Mouse (Mus musculus) G1E (cell line): Measurements from ENCODE around the gene Sulf2.

ENCODE experiments used
- CTCF ChIP-seq: IDR thresholded peaks from 2 replicates; pipeline ENCODE4 v1.5.1; 2012; ENCODE audit warnings: low read depth, low read length, inconsistent platforms, mixed read lengths
- GATA2 ChIP-seq: IDR thresholded peaks from 2 replicates; pipeline ENCODE4 v1.6.1; 2012; ENCODE audit warnings: low read depth, low read length, inconsistent platforms, borderline replicate concordance
- POLR2AphosphoS5 ChIP-seq: IDR thresholded peaks from 2 replicates; pipeline ENCODE4 v1.6.1; 2012; ENCODE audit warnings: low read depth, low read length, inconsistent platforms; ENCODE audit not compliant: insufficient replicate concordance
- TAL1 ChIP-seq: conservative IDR thresholded peaks from 2 replicates; pipeline ENCODE4 v1.6.1; 2012; ENCODE audit warnings: low read depth, low read length, inconsistent platforms, mixed read lengths

GRCm38 (mm10) chr2:166034967-166035490, 120.4 kb downstream of the Sulf2 start:
- TF ChIP-seq CTCF (no peak), GATA2 (no peak), POLR2AphosphoS5 (no peak), TAL1 (no peak)
